Mouse (Mus musculus) kidney, postnatal 0 days (tissue): ENCODE results near the gene Ampd3. TPM values are rescaled to one million over a fixed set of nuclear protein-coding genes. Genes with fewer than 3 reads are reported as not detected.

Experiments used
- ATAC-seq: fragments of 200-750 bp; cut with Nextera tagmentation; replicated peaks from 2 replicates; pipeline ENCODE4 v1.8.0; 2017; ENCODE audit warnings: low read depth, moderate number of reproducible peaks, moderate TSS enrichment, moderate library complexity; ENCODE audit not compliant: low FRiP score
- DNase-seq: peaks from one replicate; pipeline ENCODE4 v3.0.0-alpha.2; 2016; ENCODE audit warnings: low spot score
- H3K27ac ChIP-seq: fragments of 300-500 bp; sonication (generic); 2 replicates; pipeline ENCODE4 v1.5.1; 2014; ENCODE audit warnings: mild to moderate bottlenecking
- H3K27me3 ChIP-seq: fragments of 300-500 bp; sonication (generic); 2 replicates; pipeline ENCODE4 v1.6.1; 2014; ENCODE audit warnings: low read length, mixed read lengths; ENCODE audit not compliant: insufficient read depth
- H3K36me3 ChIP-seq: fragments of 300-500 bp; sonication (generic); 2 replicates; pipeline ENCODE4 v1.6.1; 2014; ENCODE audit warnings: low read length, mixed read lengths; ENCODE audit not compliant: insufficient read depth
- H3K4me1 ChIP-seq: fragments of 300-500 bp; sonication (generic); replicated peaks from 2 replicates; pipeline ENCODE4 v1.6.1; 2014; ENCODE audit warnings: antibody characterized with exemption, low read length, mixed read lengths; ENCODE audit not compliant: insufficient read depth
- H3K4me2 ChIP-seq: fragments of 300-500 bp; sonication (generic); 2 replicates; pipeline ENCODE4 v1.6.1; 2014; ENCODE audit warnings: mild to moderate bottlenecking, low read length, moderate library complexity, mixed read lengths
- H3K4me3 ChIP-seq: fragments of 300-500 bp; sonication (generic); replicated peaks from 2 replicates; pipeline ENCODE4 v1.5.1; 2014; ENCODE audit warnings: low read depth, low read length
- H3K9ac ChIP-seq: fragments of 300-500 bp; sonication (generic); 2 replicates; pipeline ENCODE4 v1.6.1; 2014; ENCODE audit warnings: low read depth, low read length
- H3K9me3 ChIP-seq: fragments of 300-500 bp; sonication (generic); replicated peaks from 2 replicates; pipeline ENCODE4 v1.6.1; 2016; ENCODE audit warnings: low read length, inconsistent platforms, mixed read lengths
- CTCF ChIP-seq: IDR thresholded peaks from 2 replicates; pipeline ENCODE4 v1.5.1; 2016; ENCODE audit warnings: antibody characterized with exemption, low read depth, mild to moderate bottlenecking, moderate library complexity
- WGBS: fragments of 180-500 bp; shearing (Covaris S2); extraction: QIAGEN DNeasy Blood & Tissue Kit; methylation state at CpG from one replicate; pipeline ENCODE4 v1.1.7; 2014; 5-methylcytosine and 5-hydroxymethylcytosine counted together
- polyA plus RNA-seq: library from polyadenylated mRNA; unstranded; fragments of >200 nt; fragmentation: Nextera tagmentation; extraction: Ambion mirVana; gene quantifications from 2 replicates; pipeline ENCODE4 v1.2.1, GENCODE M21; 2015

Gene Ampd3
- polyA plus RNA-seq, 1 experiment from 2014 or later = 12.7 TPM

GRCm38 (mm10) chr7:110746087-110746562 is 21.9 kb upstream of the Ampd3 start:
- ATAC-seq = no peak
- no peak for TF ChIP-seq CTCF
- H3K4me3 ChIP-seq = no peak overlapping the region
- no peaks in the 10 kb centered on the region for H3K27me3 ChIP-seq
- no peak overlapping the region for H3K27ac ChIP-seq
- H3K9me3 ChIP-seq = no peaks in the 10 kb centered on the region
- no peak overlapping the region for H3K4me2 ChIP-seq
- 85% methylated on average over 5 of the region's 5 CpGs for WGBS
- no peak for DNase-seq
- no peak overlapping the region for H3K9ac ChIP-seq
- H3K4me1 ChIP-seq = no peaks in the 10 kb centered on the region; the same call in 1 of the 2 replicates
- no peaks in the 10 kb centered on the region for H3K36me3 ChIP-seq

GRCm38 (mm10) chr7:110746809-110747208 is 21.2 kb upstream of the Ampd3 start:
- TF ChIP-seq CTCF = no peak
- no peaks in the 10 kb centered on the region for H3K27me3 ChIP-seq
- H3K4me1 ChIP-seq = no peaks in the 10 kb centered on the region; the same call in 1 of the 2 replicates
- no peak overlapping the region for H3K4me2 ChIP-seq
- H3K27ac ChIP-seq = no peak overlapping the region
- no peaks in the 10 kb centered on the region for H3K36me3 ChIP-seq
- 52% methylated on average over 2 of the region's 2 CpGs for WGBS
- H3K9ac ChIP-seq = no peak overlapping the region
- H3K4me3 ChIP-seq = no peak overlapping the region
- ATAC-seq (no peak), DNase-seq (no peak)
- H3K9me3 ChIP-seq = no peaks in the 10 kb centered on the region

- no peak overlapping the region for H3K27ac ChIP-seq
- 0 out of 2 replicates have a peak, but pooled peaks cover 3% of the 10 kb centered on the region for H3K4me1 ChIP-seq
- DNase-seq (no peak), ATAC-seq (no peak)
- no peak overlapping the region for H3K9ac ChIP-seq
- no peaks in the 10 kb centered on the region for H3K36me3 ChIP-seq
- no peaks in the 10 kb centered on the region for H3K9me3 ChIP-seq
- 47% methylated on average over 4 of the region's 4 CpGs for WGBS
- no peak overlapping the region for H3K4me3 ChIP-seq
- TF ChIP-seq CTCF = no peak
- no peaks in the 10 kb centered on the region for H3K27me3 ChIP-seq
- no peak overlapping the region for H3K4me2 ChIP-seq
Observed at GRCm38 (mm10) chr7:110750834-110751233, 17.2 kb upstream of the Ampd3 start.

GRCm38 (mm10) chr7:110751634-110752033 is 16.4 kb upstream of the Ampd3 start:
- DNase-seq (no peak), ATAC-seq (no peak)
- Histone ChIP-seq H3K27me3 (no peaks in the 10 kb centered on the region), H3K27ac (no peak overlapping the region), H3K9ac (no peak overlapping the region), H3K9me3 (no peaks in the 10 kb centered on the region), H3K4me2 (no peak overlapping the region), H3K4me3 (no peak overlapping the region), H3K4me1 (0 out of 2 replicates have a peak, but pooled peaks cover 3% of the 10 kb centered on the region), H3K36me3 (no peaks in the 10 kb centered on the region)
- TF ChIP-seq CTCF = no peak
- WGBS = 82% methylated on average over 1 of the region's 1 CpGs

GRCm38 (mm10) chr7:110753310-110753709 is 14.7 kb upstream of the Ampd3 start:
- H3K9me3 ChIP-seq = no peaks in the 10 kb centered on the region
- no peak overlapping the region for H3K4me2 ChIP-seq
- H3K27ac ChIP-seq = no peak overlapping the region
- no peaks in the 10 kb centered on the region for H3K36me3 ChIP-seq
- no peak for ATAC-seq
- H3K27me3 ChIP-seq = no peaks in the 10 kb centered on the region
- 97% methylated on average over 1 of the region's 1 CpGs for WGBS
- no peak overlapping the region for H3K9ac ChIP-seq
- no peak for DNase-seq
- no peak for TF ChIP-seq CTCF
- H3K4me1 ChIP-seq = 0 out of 2 replicates have a peak, but pooled peaks cover 8% of the 10 kb centered on the region
- H3K4me3 ChIP-seq = no peak overlapping the region

GRCm38 (mm10) chr7:110753926-110754330 is 14.1 kb upstream of the Ampd3 start:
- no peaks in the 10 kb centered on the region for H3K9me3 ChIP-seq
- no peak overlapping the region for H3K9ac ChIP-seq
- no peak overlapping the region for H3K4me3 ChIP-seq
- no peaks in the 10 kb centered on the region for H3K27me3 ChIP-seq
- H3K4me2 ChIP-seq = no peak overlapping the region
- no peak for TF ChIP-seq CTCF
- DNase-seq (peak; percentile 83), ATAC-seq (peak; percentile 72)
- H3K4me1 ChIP-seq = 0 out of 2 replicates have a peak, but pooled peaks cover 8% of the 10 kb centered on the region
- no peak overlapping the region for H3K27ac ChIP-seq
- no peaks in the 10 kb centered on the region for H3K36me3 ChIP-seq
- 18% methylated on average over 5 of the region's 5 CpGs for WGBS

GRCm38 (mm10) chr7:110756440-110756839 is 11.6 kb upstream of the Ampd3 start:
- TF ChIP-seq CTCF = no peak
- peak; percentile 84 for DNase-seq
- 28% methylated on average over 2 of the region's 2 CpGs for WGBS
- Histone ChIP-seq H3K9ac (no peak overlapping the region), H3K27me3 (no peaks in the 10 kb centered on the region), H3K4me1 (0 out of 2 replicates have a peak, but pooled peaks cover 8% of the 10 kb centered on the region), H3K36me3 (no peaks in the 10 kb centered on the region), H3K4me2 (no peak overlapping the region), H3K9me3 (no peaks in the 10 kb centered on the region), H3K4me3 (no peak overlapping the region), H3K27ac (peak overlapping the region; percentile 31; the same call in 1 of the 2 replicates)
- peak; percentile 16; the same call in 1 of the 2 replicates for ATAC-seq
